ENCODE assay signal across 10 mouse cellular contexts in the genomic region with DNA sequence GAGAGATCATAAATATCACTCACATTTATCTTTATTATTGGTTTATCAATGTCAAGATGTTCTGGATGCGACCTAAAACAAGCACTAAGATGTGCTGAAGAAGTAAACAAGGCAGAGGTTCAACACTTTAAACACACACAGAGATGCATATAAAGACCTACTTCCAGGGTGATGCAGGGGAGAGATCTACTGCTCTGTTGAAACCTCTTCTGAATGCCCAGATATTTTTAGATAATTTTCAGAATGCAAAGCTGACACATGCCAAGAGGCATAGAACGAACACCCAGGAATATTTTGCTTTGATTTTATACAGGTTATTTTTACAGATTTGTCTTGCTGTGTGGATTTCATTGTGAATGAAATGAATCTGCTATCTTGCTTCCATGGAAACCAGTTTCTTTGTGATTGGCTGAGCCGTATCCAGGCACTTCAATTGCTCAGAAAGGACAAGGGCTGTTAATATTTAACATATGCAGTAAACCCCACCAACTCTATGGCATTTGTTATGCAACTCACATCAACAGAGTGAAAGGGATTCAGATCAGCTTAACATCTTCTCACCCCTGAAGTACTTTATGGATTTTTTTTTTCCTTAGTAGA.
DNase-seq lines count a peak whose midpoint lies in the region; ATAC-seq lines count a peak whose summit lies in the region.
"Had no signal": no experiment of that assay in that cellular context is flagged by ENCODE, and none has a peak within 500 bp of the region (broad histone marks: within the 10 kb centered on the region; RNA-seq: fewer than 3 reads in every experiment).

No protein-coding gene starts in this region.

- peaks cover 24% of the 10 kb centered on the region; the same call in 1 of the 2 replicates for H3K4me1 ChIP-seq in hindbrain, embryonic 14.5 days (replicated peaks; ENCODE audit: control insufficient read depth, insufficient read depth, low read length)
- H3K4me1 ChIP-seq in stomach, embryonic 16.5 days (ENCODE audit: control insufficient read depth, insufficient read depth, low read length): 0 out of 2 replicates have a peak, but pooled peaks cover 6% of the 10 kb centered on the region
- H3K4me1 ChIP-seq: megakaryocyte, embryonic 14.5 days had no signal

- intact Hi-C loops in left cerebral cortex, postnatal 25 days (cut with DNase I): no loop called here

- no peak overlapping the region for H3K4me2 ChIP-seq in hindbrain, embryonic 14.5 days (replicated peaks)
- H3K4me2 ChIP-seq in stomach, embryonic 16.5 days (ENCODE audit: low read depth, low read length): no peak overlapping the region
- H3K4me2 ChIP-seq: embryonic facial prominence, embryonic 12.5 days had no signal

- H3K9ac ChIP-seq in hindbrain, embryonic 14.5 days: no peak overlapping the region
- H3K9ac ChIP-seq in stomach, embryonic 16.5 days (ENCODE audit: low read length): no peak overlapping the region
- H3K9ac ChIP-seq: embryonic facial prominence, embryonic 12.5 days had no signal

- no peak overlapping the region for H3K4me3 ChIP-seq in hindbrain, embryonic 14.5 days (replicated peaks; ENCODE audit: low read length)
- H3K4me3 ChIP-seq in stomach, embryonic 16.5 days (replicated peaks; ENCODE audit: low read length): no peak overlapping the region
- H3K4me3 ChIP-seq: embryonic facial prominence, embryonic 12.5 days; megakaryocyte, embryonic 14.5 days had no signal

- H3K36me3 ChIP-seq in hindbrain, embryonic 14.5 days (replicated peaks; ENCODE audit: control insufficient read depth, insufficient read depth): no peaks in the 10 kb centered on the region
- H3K36me3 ChIP-seq in stomach, embryonic 16.5 days (ENCODE audit: control insufficient read depth, insufficient read depth, low read length): no peaks in the 10 kb centered on the region
- H3K36me3 ChIP-seq: embryonic facial prominence, embryonic 12.5 days had no signal

- peak overlapping the region; percentile 84 for H3K27ac ChIP-seq in hindbrain, embryonic 14.5 days
- H3K27ac ChIP-seq in stomach, embryonic 16.5 days (ENCODE audit: low read length): no peak overlapping the region
- H3K27ac ChIP-seq: embryonic facial prominence, embryonic 12.5 days had no signal

- WGBS in hindbrain, embryonic 14.5 days: 21% methylated on average over 3 of the region's 3 CpGs
- WGBS in stomach, embryonic 16.5 days: 41% methylated on average over 3 of the region's 3 CpGs

- no peaks in the 10 kb centered on the region for H3K27me3 ChIP-seq in hindbrain, embryonic 14.5 days (ENCODE audit: control insufficient read depth, insufficient read depth, low read length)
- H3K27me3 ChIP-seq in stomach, embryonic 16.5 days (ENCODE audit: control insufficient read depth, insufficient read depth, low read length): no peaks in the 10 kb centered on the region
- H3K27me3 ChIP-seq: embryonic facial prominence, embryonic 12.5 days; megakaryocyte, embryonic 14.5 days had no signal

- H3K9me3 ChIP-seq in hindbrain, embryonic 14.5 days (ENCODE audit: control insufficient read depth, low read length): no peaks in the 10 kb centered on the region
- H3K9me3 ChIP-seq in stomach, embryonic 16.5 days (replicated peaks; ENCODE audit: control insufficient read depth, low read length): no peaks in the 10 kb centered on the region
- H3K9me3 ChIP-seq: embryonic facial prominence, embryonic 12.5 days; megakaryocyte, embryonic 14.5 days had no signal

- peak; percentile 20 for DNase-seq in retina, postnatal 1 day
- DNase-seq in retina, embryonic 14.5 days (ENCODE audit: low spot score): no peak
- DNase-seq in hindbrain, embryonic 14.5 days (ENCODE audit: low spot score): peak; percentile 75
- DNase-seq in left cerebral cortex, postnatal 25 days (ENCODE audit: low spot score in 2 of 2): peak; percentile 61 to 82
- no peak for DNase-seq in yolk sac, embryonic 10.5 days (ENCODE audit: low spot score)
- no peak for DNase-seq in thymus, postnatal 36 days
- no peak for DNase-seq in gastrocnemius, postnatal 10 days

- peak; percentile 81 for ATAC-seq in hindbrain, embryonic 14.5 days (ENCODE audit: low FRiP score)
- ATAC-seq in stomach, embryonic 16.5 days (ENCODE audit: insufficient read depth, low FRiP score): peak; percentile 50; the same call in 1 of the 2 replicates

Comparison
In these comparisons a context has a peak if more than half of its experiments do, and no peak if none do; other contexts are left out.
1. DNase-seq: peak in retina, postnatal 1 day (single experiment), hindbrain, embryonic 14.5 days (single experiment) and left cerebral cortex, postnatal 25 days (2 of 2); none in retina, embryonic 14.5 days (single experiment), yolk sac, embryonic 10.5 days (single experiment), thymus, postnatal 36 days (0 of 2) and gastrocnemius, postnatal 10 days (single experiment).